Mouse (Mus musculus) gastrocnemius, adult 2 months (tissue): ENCODE measurements around the gene Gatad2a. TPM values are rescaled to one million over a fixed set of nuclear protein-coding genes. Genes with fewer than 3 reads are reported as not detected.
"Not testable (repeated sequence)": the region's sequence is repeated elsewhere in the genome, so short reads cannot be mapped to it uniquely, and the experiment has no call there.

Experiments
- DNase-seq: peaks from one replicate; pipeline ENCODE4 v3.0.0; 2022
- H3K27ac ChIP-seq: fragments of 200-600 bp; 2 replicates; pipeline ENCODE4 v1.8.1; 2022; ENCODE audit warnings: mild to moderate bottlenecking
- H3K4me3 ChIP-seq: fragments of 200-600 bp; 2 replicates; pipeline ENCODE4 v1.8.1; 2022; ENCODE audit warnings: mild to moderate bottlenecking, moderate library complexity
- CTCF ChIP-seq: fragments of 200-600 bp; IDR thresholded peaks from 2 replicates; pipeline ENCODE4 v1.8.1; 2022; ENCODE audit warnings: antibody characterized with exemption, mild to moderate bottlenecking, moderate library complexity
- intact Hi-C: fragments of 180-260 bp; cut with DNase I; formaldehyde crosslinking; loops from one replicate; pipeline ENCODE4 v1.15.1; 2025
- total RNA-seq, 2 experiments: library from RNA; stranded (reverse); gene quantifications; 2 replicates each; pipeline ENCODE4 v1.2.3; 2021

The Gatad2a gene
- total RNA-seq, 2 experiments from 2014 or later: 26.5 to 32.6 TPM

- Histone ChIP-seq H3K4me3 (no peak overlapping the region), H3K27ac (no peak overlapping the region)
- no peak for TF ChIP-seq CTCF
- intact Hi-C loops: no loop called here
- no peak for DNase-seq
These were observed 45.9 kb downstream of the Gatad2a start for GRCm38 (mm10) chr8:69950300-69950699.

GRCm38 (mm10) chr8:69942495-69942894 is 53.7 kb downstream of the Gatad2a start:
- intact Hi-C loops, DNase-seq, H3K4me3 ChIP-seq: not testable (repeated sequence)
- H3K27ac ChIP-seq: peak overlapping the region; percentile 12; the same call in 1 of the 2 replicates

GRCm38 (mm10) chr8:69940386-69940785 is 55.8 kb downstream of the Gatad2a start:
- Histone ChIP-seq H3K27ac (peak overlapping the region; percentile 65), H3K4me3 (no peak overlapping the region)
- intact Hi-C loops: no loop called here
- DNase-seq: no peak
- TF ChIP-seq CTCF: no peak

- no peak for TF ChIP-seq CTCF
- H3K4me3 ChIP-seq: no peak overlapping the region
- H3K27ac ChIP-seq: peak overlapping the region; percentile 65
- intact Hi-C loops: no loop called here
- DNase-seq: peak; percentile 84
These were observed 56.6 kb downstream of the Gatad2a start for GRCm38 (mm10) chr8:69939633-69940032.

- no peak for DNase-seq
- no peak for TF ChIP-seq CTCF
- H3K4me3 ChIP-seq: no peak overlapping the region
- peak overlapping the region; percentile 65 for H3K27ac ChIP-seq
- intact Hi-C loops: no loop called here
These were observed 57.8 kb downstream of the Gatad2a start for GRCm38 (mm10) chr8:69938245-69938982.

- DNase-seq: no peak
- Histone ChIP-seq H3K4me3 (no peak overlapping the region), H3K27ac (peak overlapping the region; percentile 65)
- no peak for TF ChIP-seq CTCF
- intact Hi-C loops: no loop called here
These were observed 58.7 kb downstream of the Gatad2a start for GRCm38 (mm10) chr8:69937466-69937865.

- H3K4me3 ChIP-seq: no peak overlapping the region; the same call in 1 of the 2 replicates
- no peak for TF ChIP-seq CTCF
- no peak for DNase-seq
- intact Hi-C loops: no loop called here
- peak overlapping the region; percentile 74 for H3K27ac ChIP-seq
These were observed 60.0 kb downstream of the Gatad2a start for GRCm38 (mm10) chr8:69936050-69936794.

GRCm38 (mm10) chr8:69935431-69935830 is 60.8 kb downstream of the Gatad2a start:
- intact Hi-C loops: no loop called here
- no peak overlapping the region for H3K4me3 ChIP-seq
- no peak for DNase-seq
- peak overlapping the region; percentile 74 for H3K27ac ChIP-seq
- no peak for TF ChIP-seq CTCF

GRCm38 (mm10) chr8:69934582-69934981 is 61.6 kb downstream of the Gatad2a start:
- TF ChIP-seq CTCF: no peak
- intact Hi-C loops: no loop called here
- H3K27ac ChIP-seq: peak overlapping the region; percentile 74
- H3K4me3 ChIP-seq: no peak overlapping the region
- no peak for DNase-seq

GRCm38 (mm10) chr8:69933811-69934210 is 62.4 kb downstream of the Gatad2a start:
- TF ChIP-seq CTCF: no peak
- Histone ChIP-seq H3K27ac (peak overlapping the region; percentile 74), H3K4me3 (no peak overlapping the region)
- intact Hi-C loops: no loop called here
- no peak for DNase-seq

- intact Hi-C loops: no loop called here
- Histone ChIP-seq H3K4me3 (no peak overlapping the region), H3K27ac (no peak overlapping the region)
- no peak for TF ChIP-seq CTCF
- DNase-seq: no peak
These were observed 69.3 kb downstream of the Gatad2a start for GRCm38 (mm10) chr8:69926901-69927300.

- no peak for TF ChIP-seq CTCF
- no peak for DNase-seq
- H3K27ac ChIP-seq: no peak overlapping the region
- intact Hi-C loops: loop anchor here (5.0 kb wide), 1 partner anchor 248 kb away; the partner anchor contains the start of gene Tmem161a
- H3K4me3 ChIP-seq: no peak overlapping the region
These were observed 72.2 kb downstream of the Gatad2a start for GRCm38 (mm10) chr8:69923986-69924385.

- H3K27ac ChIP-seq: peak overlapping the region; percentile 62; the same call in 1 of the 2 replicates
- TF ChIP-seq CTCF: no peak
- intact Hi-C loops: loop anchor here (5.0 kb wide), 1 partner anchor 251 kb away; the partner anchor contains the start of gene Tmem161a
- no peak for DNase-seq
- no peak overlapping the region for H3K4me3 ChIP-seq
These were observed 75.0 kb downstream of the Gatad2a start for GRCm38 (mm10) chr8:69921141-69921540.
